17 mouse cellular contexts compared by ENCODE assay signal in genomic region chr3:69658185-69658584, GRCm38 (mm10). TPM values are rescaled to one million over a fixed set of nuclear protein-coding genes. Genes with fewer than 3 reads are reported as not detected.
"Had no signal": no experiment of that assay in that cellular context is flagged by ENCODE, and none has a peak within 500 bp of the region (broad histone marks: within the 10 kb centered on the region; RNA-seq: fewer than 3 reads in every experiment).

No protein-coding gene starts in this region.

- DNase-seq: kidney, adult 8-10 months; kidney, postnatal 10 days; kidney, postnatal 36 days; layer of hippocampus, postnatal 36 days; liver, embryonic 13.5 days; lung, adult 2 months; lung, postnatal 4 days; retina, postnatal 1 day; right cerebral cortex, postnatal 25 days; thymus, postnatal 25 days had no signal

- H3K4me2 ChIP-seq: kidney, embryonic 15.5 days; liver, embryonic 13.5 days; midbrain, embryonic 12.5 days; neural tube, embryonic 13.5 days had no signal

- H3K4me3 ChIP-seq: kidney, embryonic 15.5 days; left cerebral cortex, adult 2 months; liver, embryonic 13.5 days; midbrain, embryonic 12.5 days; myocyte; neural tube, embryonic 13.5 days had no signal

- H3K27ac ChIP-seq: kidney, embryonic 15.5 days; left cerebral cortex, adult 2 months; liver, embryonic 13.5 days; midbrain, embryonic 12.5 days; neural tube, embryonic 13.5 days had no signal

- H3K36me3 ChIP-seq: kidney, embryonic 15.5 days; liver, embryonic 13.5 days; midbrain, embryonic 12.5 days; neural tube, embryonic 13.5 days had no signal

- ATAC-seq: midbrain, embryonic 16.5 days had no signal

- H3K4me1 ChIP-seq: liver, embryonic 13.5 days; midbrain, embryonic 12.5 days; neural tube, embryonic 13.5 days had no signal

- H3K27me3 ChIP-seq: kidney, embryonic 15.5 days; liver, embryonic 13.5 days; midbrain, embryonic 12.5 days; neural tube, embryonic 13.5 days had no signal

- H3K9me3 ChIP-seq: kidney, embryonic 15.5 days; liver, embryonic 13.5 days; midbrain, embryonic 12.5 days; neural tube, embryonic 13.5 days had no signal

- H3K9ac ChIP-seq: kidney, embryonic 15.5 days; liver, embryonic 13.5 days; midbrain, embryonic 12.5 days; neural tube, embryonic 13.5 days had no signal

RNA-seq across cellular contexts. Expression of gene B3galnt1, which starts 59.4 kb away (rescaled TPM):
- total RNA-seq: neutrophil, adult 5-6 weeks had no signal
